In the genomic region with DNA sequence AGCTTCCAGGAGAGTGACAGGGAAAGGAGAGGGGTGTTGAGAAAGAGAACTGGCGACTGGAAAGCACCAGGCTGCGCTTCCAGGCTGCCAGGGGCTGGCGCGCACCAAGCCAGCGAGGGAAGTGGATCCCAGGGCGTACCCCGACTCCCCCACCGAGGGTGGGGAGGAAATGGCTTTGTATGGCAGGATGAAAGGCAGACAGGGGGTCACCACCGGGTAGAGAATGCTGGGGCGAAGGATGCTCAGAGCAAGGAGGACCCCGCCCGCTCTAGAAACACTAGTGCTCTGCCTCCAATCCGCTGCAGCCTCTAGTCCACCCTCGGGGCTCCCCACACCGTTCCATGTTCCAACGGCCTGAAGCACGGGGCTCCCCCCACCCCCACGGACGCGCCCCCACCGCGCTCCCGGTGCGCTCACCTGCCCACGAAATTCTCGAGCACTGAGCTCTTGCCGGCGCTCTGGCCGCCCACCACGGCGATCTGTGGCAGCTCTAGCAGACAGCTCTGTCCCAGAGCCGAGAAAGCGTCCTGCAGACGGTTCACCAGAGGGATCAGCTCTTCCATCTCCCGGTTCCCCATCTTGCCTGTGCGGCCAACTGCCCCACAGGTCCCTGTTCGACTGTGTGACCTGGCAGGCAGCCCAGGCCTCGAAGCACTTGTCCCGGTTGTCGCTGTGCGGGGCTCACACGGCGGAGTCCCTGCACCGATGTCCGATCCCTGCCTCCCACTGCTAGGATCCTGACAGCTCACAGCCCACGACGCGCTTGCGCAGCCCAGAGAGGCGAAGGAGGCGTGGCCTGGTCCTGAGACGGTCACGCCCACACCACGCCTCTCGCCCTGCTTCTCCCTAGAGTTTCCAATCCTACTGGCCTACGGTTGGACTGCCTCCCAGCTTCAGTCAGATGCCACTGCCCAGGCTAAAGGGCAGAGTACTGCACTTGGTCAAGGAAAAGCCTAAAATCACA, we compare ENCODE assay signal across 7 mouse cellular contexts. TPM values are rescaled to one million over a fixed set of nuclear protein-coding genes. Genes with fewer than 3 reads are reported as not detected.
DNase-seq lines count a peak whose midpoint lies in the region; ATAC-seq and TF ChIP-seq lines count a peak whose summit lies in the region.

A gene (minus strand): TSS at position 789 of the 964 bp plus-strand sequence.

- no peaks in the 10 kb centered on the region for H3K36me3 ChIP-seq in embryonic facial prominence, embryonic 11.5 days (replicated peaks; ENCODE audit: control insufficient read depth, insufficient read depth, low read depth, low read length)
- H3K36me3 ChIP-seq in intestine, postnatal 0 days (ENCODE audit: control insufficient read depth, insufficient read depth) = no peaks in the 10 kb centered on the region
- H3K36me3 ChIP-seq in midbrain, embryonic 11.5 days (ENCODE audit: control insufficient read depth, insufficient read depth, low read length) = no peaks in the 10 kb centered on the region
- H3K36me3 ChIP-seq in small intestine, adult 2 months (ENCODE audit: control insufficient read depth, insufficient read depth, low read length) = no peaks in the 10 kb centered on the region

- no peaks in the 10 kb centered on the region for H3K4me1 ChIP-seq in embryonic facial prominence, embryonic 11.5 days (ENCODE audit: control insufficient read depth, insufficient read depth, low read length)
- H3K4me1 ChIP-seq in intestine, postnatal 0 days (replicated peaks; ENCODE audit: control insufficient read depth, insufficient read depth, low read length) = no peaks in the 10 kb centered on the region
- H3K4me1 ChIP-seq in midbrain, embryonic 11.5 days (ENCODE audit: control insufficient read depth, insufficient read depth, low read length) = peaks cover 2% of the 10 kb centered on the region; the same call in 1 of the 2 replicates
- peaks cover 7% of the 10 kb centered on the region for H3K4me1 ChIP-seq in small intestine, adult 2 months (ENCODE audit: control insufficient read depth, insufficient read depth, insufficient read length, low read length)

- no peak for TF ChIP-seq POLR2A in small intestine, adult 2 months (IDR thresholded peaks at IDR 0.05; ENCODE audit: low read depth, low read length)

- intact Hi-C loops in left cerebral cortex, postnatal 36 days (cut with DNase I) = loop anchor here (5.0 to 10.0 kb wide), 2 partner anchors 50 to 123 kb away; no protein-coding TSS in a partner anchor

- peak; percentile 67 for TF ChIP-seq CTCF in intestine, postnatal 0 days (IDR thresholded peaks at IDR 0.05; ENCODE audit: low read depth)
- TF ChIP-seq CTCF in small intestine, adult 2 months (IDR thresholded peaks at IDR 0.05; ENCODE audit: extremely low read depth, insufficient read length, insufficient replicate concordance, low read depth, low read length) = no peak

- H3K9me3 ChIP-seq in embryonic facial prominence, embryonic 11.5 days (replicated peaks; ENCODE audit: control insufficient read depth, low read length) = no peaks in the 10 kb centered on the region
- H3K9me3 ChIP-seq in intestine, postnatal 0 days (ENCODE audit: control insufficient read depth) = no peaks in the 10 kb centered on the region
- H3K9me3 ChIP-seq in midbrain, embryonic 11.5 days (ENCODE audit: control insufficient read depth, low read length) = no peaks in the 10 kb centered on the region

- peak within 1 kb of the TSS; percentile 98 for H3K4me2 ChIP-seq in embryonic facial prominence, embryonic 11.5 days (ENCODE audit: low read depth, low read length)
- peak within 1 kb of the TSS; percentile 95 for H3K4me2 ChIP-seq in intestine, postnatal 0 days (replicated peaks; ENCODE audit: low read depth)
- peak within 1 kb of the TSS; percentile 94 for H3K4me2 ChIP-seq in midbrain, embryonic 11.5 days

- H3K9ac ChIP-seq in embryonic facial prominence, embryonic 11.5 days (replicated peaks; ENCODE audit: low read length) = peak within 1 kb of the TSS; percentile 51
- peak within 1 kb of the TSS; percentile 48 for H3K9ac ChIP-seq in intestine, postnatal 0 days (ENCODE audit: low read depth, low read length)
- peak within 1 kb of the TSS; percentile 65 for H3K9ac ChIP-seq in midbrain, embryonic 11.5 days (ENCODE audit: low read length)

- H3K27me3 ChIP-seq in embryonic facial prominence, embryonic 11.5 days (ENCODE audit: control insufficient read depth, insufficient read depth, low read length) = peaks cover 9% of the 10 kb centered on the region; the same call in 1 of the 2 replicates
- H3K27me3 ChIP-seq in intestine, postnatal 0 days (replicated peaks; ENCODE audit: control insufficient read depth, insufficient read depth, low read length) = no peaks in the 10 kb centered on the region; the same call in 1 of the 2 replicates
- H3K27me3 ChIP-seq in midbrain, embryonic 11.5 days (ENCODE audit: control insufficient read depth, insufficient read depth, low read length) = peaks cover 12% of the 10 kb centered on the region
- peaks cover 7% of the 10 kb centered on the region for H3K27me3 ChIP-seq in small intestine, adult 2 months (ENCODE audit: control insufficient read depth, insufficient read depth, low read length)

- ATAC-seq in embryonic facial prominence, embryonic 11.5 days (replicated peaks; ENCODE audit: insufficient number of reproducible peaks, low FRiP score, low TSS enrichment, low read depth) = peak; percentile 95
- ATAC-seq in granulocyte monocyte progenitor cell, adult 5-6 weeks (replicated peaks; ENCODE audit: poor library complexity, severe bottlenecking) = peak; percentile 96
- peak; percentile 97 for ATAC-seq in intestine, postnatal 0 days
- ATAC-seq in midbrain, embryonic 11.5 days (ENCODE audit: low FRiP score) = peak; percentile 99

- H3K4me3 ChIP-seq in embryonic facial prominence, embryonic 11.5 days (ENCODE audit: low read depth, low read length) = peak within 1 kb of the TSS; percentile 59
- H3K4me3 ChIP-seq in intestine, postnatal 0 days (ENCODE audit: low read depth, low read length) = peak within 1 kb of the TSS; percentile 47
- H3K4me3 ChIP-seq in midbrain, embryonic 11.5 days (ENCODE audit: low read depth, low read length) = peak within 1 kb of the TSS; percentile 64
- H3K4me3 ChIP-seq in small intestine, adult 2 months (ENCODE audit: low read depth, low read length) = peak within 1 kb of the TSS; percentile 68

- H3K27ac ChIP-seq in embryonic facial prominence, embryonic 11.5 days (replicated peaks; ENCODE audit: low read depth, low read length) = no peak within 1 kb of the TSS
- H3K27ac ChIP-seq in intestine, postnatal 0 days (ENCODE audit: low read depth, low read length) = no peak within 1 kb of the TSS
- no peak within 1 kb of the TSS for H3K27ac ChIP-seq in midbrain, embryonic 11.5 days (ENCODE audit: low read depth, low read length)
- H3K27ac ChIP-seq in small intestine, adult 2 months (ENCODE audit: insufficient read depth, low read depth, low read length) = no peak within 1 kb of the TSS

- DNase-seq in adrenal gland, postnatal 36 days = peak; percentile 95 to 96
- peak; percentile 94 for DNase-seq in embryonic facial prominence, embryonic 11.5 days (ENCODE audit: low spot score)
- peak; percentile 86 to 91 for DNase-seq in left cerebral cortex, postnatal 36 days (ENCODE audit: low spot score in 2 of 2)
- DNase-seq in midbrain, embryonic 11.5 days (ENCODE audit: low spot score, missing footprints) = peak; percentile 98

- under 1% methylated on average over 55 of the region's 56 CpGs for WGBS in embryonic facial prominence, embryonic 11.5 days
- under 1% methylated on average over 56 of the region's 56 CpGs for WGBS in intestine, postnatal 0 days
- WGBS in midbrain, embryonic 11.5 days = under 1% methylated on average over 55 of the region's 56 CpGs
- 2% methylated on average over 56 of the region's 56 CpGs for WGBS in small intestine, adult 2 months

RNA-seq across cellular contexts. Expression of the gene that starts here (rescaled TPM):
- total RNA-seq in adrenal gland, postnatal 36 days (2021) = 10 to 100 TPM in 1 of 2 experiments, 1 to 10 TPM in 1; 7.9 to 17.7 TPM
- 11.3 and 11.9 TPM in 2 replicates for polyA plus RNA-seq in embryonic facial prominence, embryonic 11.5 days (2014; fragmentation: Nextera tagmentation; extraction: Ambion mirVana)
- not detected in 2 replicates for total RNA-seq in granulocyte monocyte progenitor cell, adult 5-6 weeks (2014; fragmentation: Nextera tagmentation)
- not detected in 2 replicates for total RNA-seq in granulocyte monocyte progenitor cell, adult 5-6 weeks (2017)
- 5.6 and 7.3 TPM in 2 replicates for polyA plus RNA-seq in intestine, postnatal 0 days (2015; fragmentation: Nextera tagmentation; extraction: Ambion mirVana)
- total RNA-seq in left cerebral cortex, postnatal 36 days (2021) = 100 to 1,000 TPM in 1 of 2 experiments, 10 to 100 TPM in 1; 89.8 to 106 TPM
- 5.6 and 5.9 TPM in 2 replicates for polyA plus RNA-seq in midbrain, embryonic 11.5 days (2014; fragmentation: Nextera tagmentation; extraction: Ambion mirVana)
- polyA plus RNA-seq in small intestine, adult 2 months (2012; rRNA removed) = 0.48 and 1.0 TPM in 2 replicates

Comparison
In these comparisons a context has a peak if more than half of its experiments do, and no peak if none do; other contexts are left out.
1. RNA of the gene that starts here (total RNA-seq): 89.8 to 106 TPM in left cerebral cortex, postnatal 36 days and 7.9 to 17.7 TPM in adrenal gland, postnatal 36 days; not detected in granulocyte monocyte progenitor cell, adult 5-6 weeks; every median in the first group is over 4 times any median in the second.
2. RNA of the gene that starts here (total RNA-seq): 89.8 to 106 TPM in left cerebral cortex, postnatal 36 days; 7.9 to 17.7 TPM in adrenal gland, postnatal 36 days; every median in the first group is over 4 times any median in the second.
3. Peak in ATAC-seq in granulocyte monocyte progenitor cell, adult 5-6 weeks; RNA of the gene not detected or under 1 TPM.
4. Peak in every context shown above with its lines, with median percentiles within 50 percentile points of each other: DNase-seq, ATAC-seq, H3K4me2 ChIP-seq, H3K4me3 ChIP-seq and H3K9ac ChIP-seq.